Mouse (Mus musculus) spleen, postnatal 14 days (tissue): Measurements from ENCODE around the gene Fez2.
A peak's percentile ranks its signal among the peaks of the same experiment; 100 is the strongest.

ENCODE experiments used
- DNase-seq, 2 experiments: peaks; one replicate each; pipeline ENCODE4 v3.0.0; 2021 to 2022; ENCODE audit warnings: low spot score in 2 of 2

The Fez2 gene

DNA sequence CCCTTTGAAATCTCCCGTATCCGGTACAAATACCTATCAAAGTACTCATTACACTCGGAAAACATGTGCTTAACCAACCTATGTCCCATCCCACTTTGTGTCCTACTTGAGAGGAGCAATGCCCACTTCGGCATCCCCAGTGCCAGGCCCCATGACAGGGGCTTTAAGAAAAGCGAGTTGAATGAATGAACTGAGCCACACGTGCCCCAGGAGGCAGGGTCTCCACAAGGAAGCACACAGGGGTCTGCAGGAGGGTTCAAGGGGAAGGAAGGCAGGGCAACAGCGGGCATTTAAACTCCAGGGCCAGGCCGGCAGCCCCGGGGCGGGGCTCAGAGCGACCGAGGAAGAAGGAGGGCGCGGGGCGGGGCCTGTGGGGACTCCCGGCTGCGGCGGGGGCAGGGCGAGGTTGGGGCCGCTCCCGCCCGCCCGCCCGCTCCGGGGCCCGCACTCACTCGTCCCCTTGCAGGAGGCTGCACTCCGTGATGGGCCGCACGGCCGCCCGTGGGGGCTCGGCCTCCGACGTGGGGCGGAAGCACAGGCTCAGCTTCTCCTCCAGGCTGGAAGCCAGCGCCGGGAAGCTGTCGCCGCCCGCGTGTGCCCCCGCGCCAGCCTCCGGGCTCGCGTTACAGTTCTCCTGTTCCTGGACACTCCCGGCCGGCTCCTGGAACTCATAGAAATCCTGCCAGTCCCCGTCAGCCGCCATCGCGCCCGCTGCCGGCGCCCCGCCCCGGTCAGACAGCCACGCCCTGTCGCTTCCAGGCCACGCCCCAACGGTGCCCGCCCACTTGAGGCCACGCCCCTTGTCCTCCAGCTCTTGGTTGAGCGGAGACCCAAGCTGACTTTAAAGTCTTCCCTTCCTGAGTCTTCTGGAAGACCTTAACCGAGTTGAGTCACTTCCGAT lies at the start of gene Fez2:
Gene Fez2, minus strand, starts transcription at position 772 of the 901 bp plus-strand sequence.
- DNase-seq, result peak; percentile 94 to 95

DNA sequence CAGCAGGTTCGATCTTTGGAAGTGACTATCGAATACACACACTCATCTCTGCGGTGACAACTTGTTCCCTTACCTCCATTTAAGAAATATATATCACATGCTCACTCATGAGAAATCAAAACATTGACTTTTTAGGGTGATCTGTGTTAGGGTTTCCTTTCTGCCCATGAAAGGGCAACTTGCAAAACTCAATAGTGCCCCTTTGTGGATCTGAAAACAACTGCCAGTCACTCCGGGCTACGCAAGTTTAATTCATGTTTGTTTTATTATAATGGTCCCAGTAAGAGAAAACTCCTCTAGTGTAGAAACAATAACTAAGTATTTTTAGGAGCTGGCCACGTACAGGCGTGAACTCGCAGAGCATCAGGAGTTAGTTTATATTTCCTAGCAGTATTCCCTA lies 47.5 kb upstream of the Fez2 start:
- DNase-seq, result no peak

DNA sequence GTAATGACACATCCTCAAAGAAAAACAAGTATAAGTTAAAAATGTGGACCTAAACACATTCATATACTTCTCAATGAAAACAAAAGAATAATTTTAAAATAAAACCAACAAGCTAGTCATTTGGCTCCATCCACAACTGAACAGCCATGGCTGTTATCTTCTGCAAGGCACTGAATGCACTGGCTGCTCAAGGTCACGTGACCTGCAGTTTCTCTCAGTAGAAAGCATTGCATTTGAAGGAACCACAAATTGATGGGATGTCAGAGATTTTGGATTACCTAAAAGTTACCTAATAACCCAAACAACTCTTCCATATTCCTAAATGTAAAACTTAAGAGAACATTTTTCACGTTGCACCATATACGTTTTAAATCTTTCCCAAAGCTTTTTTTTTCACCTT lies 47.1 kb upstream of the Fez2 start:
- no peak for DNase-seq

DNA sequence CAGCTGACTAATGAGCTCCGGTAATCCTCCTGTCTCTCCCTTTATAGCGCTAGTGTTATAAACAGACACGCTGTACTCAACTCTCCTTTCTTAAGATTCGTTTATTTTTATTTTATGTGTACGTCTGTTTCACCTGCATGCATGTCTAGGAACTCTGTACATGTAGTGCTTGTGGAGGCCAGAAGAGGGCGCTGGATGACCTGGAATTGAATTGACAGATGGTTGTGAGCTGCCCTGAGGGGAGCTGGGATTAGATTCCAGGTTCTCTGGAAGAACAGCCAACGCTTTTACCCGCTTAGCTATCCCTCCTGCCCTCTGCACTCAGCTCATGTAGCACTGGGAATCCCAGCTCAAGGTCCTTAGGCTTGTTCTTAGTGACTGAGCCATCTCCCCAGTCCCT lies 42.2 kb upstream of the Fez2 start:
- no peak for DNase-seq

DNA sequence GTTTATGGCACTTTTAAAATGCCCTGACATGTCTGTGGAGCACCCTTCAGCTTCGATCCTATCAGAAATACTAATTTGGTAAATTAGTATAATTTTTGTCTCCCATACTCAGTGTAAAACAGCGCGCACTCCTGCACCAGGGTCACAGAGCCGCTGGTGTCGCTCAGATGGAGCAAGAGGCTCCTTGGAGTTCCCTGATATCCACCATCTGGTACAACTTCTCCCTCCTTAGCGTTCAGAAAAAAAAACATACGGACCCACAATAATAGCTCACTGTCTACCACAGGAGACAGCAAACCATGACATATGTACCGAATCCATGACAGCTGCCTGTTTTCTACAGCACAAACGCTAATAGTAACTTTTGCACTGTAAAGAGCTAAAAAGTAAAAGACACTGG lies 37.6 kb upstream of the Fez2 start:
- DNase-seq, result no peak

DNA sequence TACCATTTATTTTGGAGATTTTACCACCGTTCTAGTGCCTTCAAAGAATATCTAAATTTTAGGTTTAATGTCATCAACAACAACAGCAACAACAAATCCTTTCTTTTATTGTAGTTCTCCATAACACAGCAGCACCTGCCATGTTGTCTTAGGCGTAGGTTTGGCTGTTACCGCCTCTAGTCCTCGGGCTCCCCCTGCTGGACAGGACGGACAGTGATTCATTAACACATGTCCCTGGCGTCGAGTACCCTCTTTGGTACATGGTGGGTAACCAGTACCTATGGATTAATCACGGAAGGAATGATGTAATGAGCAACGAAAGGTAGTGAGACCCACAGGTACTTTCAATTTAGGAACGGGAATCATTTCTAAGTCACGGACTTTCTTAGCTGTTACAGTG lies 37.2 kb upstream of the Fez2 start:
- peak; percentile 53 to 72 for DNase-seq

DNA sequence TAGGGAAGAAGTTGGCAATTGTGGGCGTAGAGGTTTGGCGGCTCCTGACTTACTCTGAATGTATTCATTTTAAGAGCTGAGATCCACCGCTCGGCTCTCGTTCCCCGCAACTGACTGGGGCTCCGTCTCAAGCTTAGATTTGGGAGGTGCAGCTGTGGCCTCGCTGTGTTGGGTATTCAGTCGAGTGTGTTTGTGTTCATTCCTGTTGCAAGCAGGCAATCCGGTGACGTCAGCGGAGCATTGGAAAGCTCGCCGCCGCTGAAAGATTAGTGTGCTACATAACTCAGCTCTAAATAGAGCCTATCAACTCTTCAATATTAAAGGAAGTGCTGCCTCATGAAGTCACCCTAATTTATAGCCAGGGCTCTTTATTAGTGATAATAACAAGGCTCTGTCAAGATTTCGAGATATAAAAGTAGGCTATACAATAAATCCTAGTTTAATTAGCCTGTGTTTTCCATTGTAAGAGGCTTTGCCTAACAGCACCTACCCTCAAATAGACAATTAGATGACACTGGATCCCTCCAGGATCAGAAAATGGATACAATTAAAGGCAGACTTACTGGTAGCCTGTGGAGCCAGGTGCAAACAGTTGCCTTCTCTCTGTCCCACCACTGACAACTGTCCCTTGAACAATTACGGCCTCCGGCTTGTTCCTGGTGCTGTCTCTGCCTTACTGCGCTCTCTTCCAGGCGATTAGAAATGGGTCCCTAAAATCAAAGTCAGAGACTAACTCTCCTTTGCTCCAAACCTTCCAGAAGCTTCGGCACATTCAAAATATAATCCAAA lies 36.4 kb upstream of the Fez2 start:
- DNase-seq, result no peak

DNA sequence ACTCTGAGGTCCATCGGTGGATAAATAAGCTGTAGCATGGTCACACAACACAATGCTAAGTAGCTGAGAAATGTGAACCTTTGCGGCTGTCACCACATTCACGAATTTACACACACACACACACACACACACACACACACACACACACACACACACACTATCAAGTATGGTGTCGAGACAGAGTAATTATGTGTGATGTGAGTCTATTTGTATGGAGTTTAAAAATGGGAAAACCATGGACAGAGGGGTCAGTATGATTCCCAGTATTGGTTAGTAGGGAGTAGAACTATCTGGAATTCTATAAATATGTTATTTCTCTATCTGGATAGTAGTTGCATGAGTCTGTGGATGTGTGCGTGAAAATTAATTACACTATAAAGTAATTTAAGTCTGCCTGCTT lies 35.6 kb upstream of the Fez2 start:
- DNase-seq, result no peak

DNA sequence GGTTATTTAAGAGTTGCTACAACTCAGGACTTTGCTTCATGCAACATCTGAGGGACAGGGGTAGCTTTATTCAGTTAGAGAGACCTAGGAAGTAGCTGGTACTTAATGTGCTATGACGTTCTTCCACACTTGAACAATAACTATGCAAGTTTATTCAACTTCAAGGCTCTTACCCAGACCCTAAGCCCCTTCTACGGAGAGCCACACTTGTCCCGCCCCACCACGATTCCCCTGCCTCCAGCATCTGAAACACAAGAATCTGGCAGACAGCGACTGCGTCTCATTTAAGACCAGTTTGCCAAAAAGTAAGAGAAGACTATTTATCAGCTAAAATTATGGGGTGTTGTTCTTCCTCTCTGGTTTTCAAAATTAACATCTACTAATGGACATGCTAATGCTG lies 33.9 kb upstream of the Fez2 start:
- DNase-seq, result no peak

DNA sequence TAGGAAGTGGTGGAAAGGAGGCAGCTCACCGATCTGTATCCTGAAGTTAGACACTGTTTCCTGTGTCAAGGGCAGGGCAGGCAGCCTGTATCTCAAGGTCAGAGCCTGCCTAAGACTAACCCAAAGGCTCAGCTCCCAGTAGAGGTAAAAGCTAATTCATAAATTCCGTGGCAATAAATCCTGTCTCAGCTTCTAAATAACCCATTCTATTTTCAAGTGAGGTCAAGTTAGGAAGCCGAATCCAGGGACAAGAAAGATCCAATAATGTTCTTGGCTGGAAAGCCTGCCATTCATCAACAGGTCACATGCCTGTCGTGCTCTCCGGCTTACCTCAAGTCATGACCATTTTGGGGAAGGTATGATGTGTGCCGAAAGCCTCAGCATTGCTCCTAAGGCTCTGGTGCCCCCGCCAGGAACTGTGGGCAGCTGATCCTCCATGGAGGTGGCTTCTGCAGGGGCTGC lies 33.4 kb upstream of the Fez2 start:
- DNase-seq, result no peak

DNA sequence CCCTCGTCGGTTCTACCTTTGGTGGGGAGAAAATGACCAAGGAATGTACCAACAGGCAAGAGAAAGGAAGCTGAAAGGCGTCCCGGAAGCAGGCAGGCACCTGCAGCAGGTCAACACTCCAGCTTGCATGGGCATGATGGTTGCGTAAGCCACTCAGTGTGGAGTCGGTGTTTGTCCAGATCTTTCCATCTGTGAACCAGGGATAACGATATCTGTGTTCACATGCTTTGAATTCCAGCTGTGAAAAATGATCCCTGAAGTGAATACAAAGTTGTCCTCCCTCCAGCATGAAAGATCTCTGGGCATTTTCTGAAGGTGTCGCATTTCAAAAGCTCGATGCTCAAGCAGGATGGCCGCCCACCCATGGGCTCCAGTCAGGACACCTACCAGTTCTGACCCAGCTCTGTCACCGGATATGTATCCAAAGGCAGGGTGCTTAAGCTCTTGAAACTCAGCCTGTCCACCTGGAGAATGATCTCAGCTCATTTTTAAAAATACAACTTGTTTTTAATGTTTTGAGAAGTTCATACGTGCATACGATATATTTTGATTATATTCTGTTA lies 31.8 kb upstream of the Fez2 start:
- DNase-seq, result no peak

DNA sequence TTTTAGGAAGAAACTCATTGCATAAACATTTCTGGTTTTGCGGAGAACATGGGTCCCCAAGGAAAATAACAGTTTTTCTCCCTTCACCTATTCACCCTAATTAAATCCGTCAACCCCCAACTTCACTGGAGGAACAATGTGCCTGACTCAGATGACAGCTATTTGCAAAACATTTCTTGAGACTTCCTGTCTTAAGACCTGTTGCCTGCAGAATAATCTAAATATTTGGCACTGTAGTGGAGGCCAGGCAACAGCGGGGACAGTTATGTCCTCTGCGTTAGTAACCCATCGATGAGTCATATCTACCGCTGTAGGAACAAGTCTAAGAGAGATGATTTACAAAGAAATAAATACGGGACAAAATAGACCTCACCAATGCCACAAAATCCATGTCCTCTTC lies 26.9 kb upstream of the Fez2 start:
- DNase-seq, result no peak

DNA sequence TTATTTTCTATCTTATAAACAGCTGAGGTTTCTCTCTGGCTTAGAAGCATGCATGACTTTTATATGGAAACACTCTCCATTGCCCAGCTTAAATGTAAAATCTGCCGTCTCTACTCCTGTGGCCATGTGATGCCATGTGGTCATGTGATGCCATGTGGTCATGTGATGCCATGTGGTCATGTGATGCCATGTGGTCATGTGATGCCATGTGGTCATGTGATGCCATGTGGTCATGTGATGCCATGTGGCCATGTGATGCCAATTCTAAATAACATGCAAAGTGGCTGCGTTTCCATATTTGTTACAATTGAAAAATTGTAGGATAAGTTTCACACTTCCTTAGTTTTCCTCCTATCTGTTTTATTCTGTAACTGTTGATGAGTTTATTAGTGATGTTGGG lies 22.8 kb upstream of the Fez2 start:
- DNase-seq, result no peak

DNA sequence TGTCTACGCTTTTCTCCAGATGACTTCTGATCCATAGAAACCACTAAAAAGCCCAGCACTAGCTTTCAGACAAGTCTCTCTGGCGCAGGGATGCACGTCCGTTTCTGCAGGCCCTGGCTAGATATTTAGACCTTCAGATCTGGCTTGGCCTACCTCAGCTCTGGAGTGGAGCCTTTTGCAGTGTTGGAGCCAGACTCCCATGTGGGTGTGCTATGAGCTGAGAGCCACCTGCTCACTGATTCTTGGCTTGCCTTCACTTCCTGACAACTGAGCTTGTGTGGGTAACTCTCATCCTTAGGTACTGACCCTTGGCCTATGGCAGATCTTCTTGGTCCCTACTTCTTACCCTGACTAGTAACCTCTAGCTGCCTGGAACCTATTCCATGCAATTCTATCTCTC lies 19.2 kb upstream of the Fez2 start:
- DNase-seq, result no peak

DNA sequence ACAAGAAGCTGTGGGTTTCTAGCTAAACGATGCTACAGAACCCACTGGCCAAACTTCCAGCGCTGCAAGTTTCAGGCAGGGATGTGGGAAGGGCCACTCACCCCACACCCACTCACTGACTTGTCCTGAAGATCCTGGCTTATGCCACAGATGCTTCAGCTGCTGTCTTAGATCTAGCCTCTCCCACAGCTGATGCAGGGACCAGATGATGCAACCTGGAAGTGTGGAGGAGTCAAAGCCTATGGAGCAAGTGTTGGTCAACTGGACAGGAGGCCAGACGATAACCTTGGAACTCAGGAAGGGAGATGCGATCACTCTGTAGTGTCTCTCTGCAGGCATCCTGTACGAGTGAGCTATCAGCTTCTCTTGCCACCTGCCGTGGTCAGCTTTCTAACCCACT lies 17.7 kb upstream of the Fez2 start:
- no peak for DNase-seq

DNA sequence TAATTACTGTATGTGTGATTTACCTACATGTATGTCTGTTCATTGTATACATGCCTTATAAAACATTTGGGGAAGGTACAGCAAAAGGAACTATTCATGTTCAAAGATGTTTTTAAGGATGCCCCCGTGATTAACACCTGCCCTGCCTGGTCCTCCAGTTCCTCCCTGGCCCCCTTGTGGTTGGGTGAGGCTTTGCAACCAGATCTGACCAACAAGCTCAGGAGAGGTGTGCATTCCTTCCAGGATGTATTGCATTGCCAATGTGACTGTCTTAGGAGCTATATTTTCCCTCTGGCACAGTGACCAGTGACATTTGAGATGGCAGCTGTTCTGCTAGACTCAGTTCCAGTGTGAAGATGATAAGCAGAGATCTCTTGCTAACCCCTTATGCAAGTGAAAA lies 16.8 kb upstream of the Fez2 start:
- DNase-seq, result peak; percentile 17 to 52

DNA sequence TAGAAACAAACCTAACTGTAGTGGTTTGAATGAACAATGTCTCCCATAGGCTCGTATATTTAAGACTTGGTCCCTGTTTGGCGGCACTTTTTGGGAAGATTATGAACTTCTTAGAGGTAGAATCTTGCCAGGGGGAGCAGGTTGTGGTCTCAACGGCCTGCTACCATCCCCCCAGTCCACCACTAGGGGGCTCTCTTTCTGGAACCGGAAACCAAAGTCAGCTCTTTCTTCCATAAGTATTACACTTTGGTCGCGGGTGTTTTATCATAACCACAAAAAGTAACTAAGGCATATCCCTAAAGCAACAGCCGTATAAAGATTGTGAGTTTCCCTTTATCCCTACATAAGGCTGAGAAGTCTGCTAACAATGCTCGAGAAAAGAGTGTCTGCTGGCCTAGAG lies 12.4 kb upstream of the Fez2 start:
- no peak for DNase-seq

DNA sequence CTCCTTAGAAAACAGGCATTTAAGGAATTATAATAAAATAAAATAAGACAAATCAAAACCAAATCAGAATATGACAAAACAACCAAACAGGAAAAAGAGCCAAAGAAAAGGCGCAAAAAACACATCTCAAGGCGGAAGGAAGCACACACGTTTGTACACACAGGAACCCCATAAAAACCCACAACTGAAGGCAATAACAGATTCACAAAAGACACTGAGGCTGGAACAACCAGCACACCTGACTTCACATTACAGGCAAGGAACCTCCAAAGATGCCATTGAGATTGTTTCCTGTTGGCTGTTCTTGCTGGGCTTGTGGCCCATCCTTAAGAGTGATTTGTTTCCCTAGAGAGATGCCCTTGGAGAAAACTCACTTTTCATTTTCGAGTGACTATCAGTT lies 11.1 kb upstream of the Fez2 start:
- DNase-seq, result no peak

DNA sequence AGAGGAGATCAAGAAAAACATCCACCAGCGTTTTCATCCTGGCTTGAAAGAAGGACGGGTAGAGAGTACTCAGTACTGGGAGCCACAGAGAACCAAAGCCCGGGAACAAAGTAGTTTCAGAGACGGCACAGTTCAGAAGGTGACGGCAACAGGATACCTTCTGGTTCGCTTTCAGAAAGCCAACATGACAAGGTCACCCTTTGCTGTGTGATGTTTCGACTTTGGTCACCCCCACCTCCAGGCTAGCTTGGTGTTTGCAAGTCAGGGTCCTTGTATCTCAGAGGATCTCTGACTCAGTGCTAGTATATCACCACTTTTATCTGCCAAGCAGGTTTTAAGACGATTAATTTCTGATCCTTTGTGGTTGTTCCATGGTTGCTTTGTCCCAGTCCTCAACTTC lies 7.1 kb upstream of the Fez2 start:
- DNase-seq, result no peak

DNA sequence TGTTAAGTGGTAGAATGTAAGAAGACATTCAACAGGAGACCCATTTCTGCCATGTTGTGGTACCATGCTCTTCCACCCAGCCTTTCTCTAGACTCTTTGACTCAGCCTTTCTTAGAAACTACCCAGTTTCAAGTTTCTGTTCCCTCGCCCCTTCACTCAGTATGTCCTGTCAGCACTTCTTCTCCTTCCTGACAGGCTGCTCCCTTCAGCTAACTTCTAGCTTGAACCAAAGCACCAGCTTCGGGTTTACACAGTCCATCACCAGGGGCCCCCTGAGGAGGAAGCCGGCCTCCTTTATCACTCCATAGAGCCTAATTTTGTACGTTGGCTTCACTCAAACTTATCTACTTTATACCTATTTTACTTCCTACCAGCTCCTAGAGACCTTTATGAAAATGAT lies 1.3 kb upstream of the Fez2 start:
- no peak for DNase-seq

DNA sequence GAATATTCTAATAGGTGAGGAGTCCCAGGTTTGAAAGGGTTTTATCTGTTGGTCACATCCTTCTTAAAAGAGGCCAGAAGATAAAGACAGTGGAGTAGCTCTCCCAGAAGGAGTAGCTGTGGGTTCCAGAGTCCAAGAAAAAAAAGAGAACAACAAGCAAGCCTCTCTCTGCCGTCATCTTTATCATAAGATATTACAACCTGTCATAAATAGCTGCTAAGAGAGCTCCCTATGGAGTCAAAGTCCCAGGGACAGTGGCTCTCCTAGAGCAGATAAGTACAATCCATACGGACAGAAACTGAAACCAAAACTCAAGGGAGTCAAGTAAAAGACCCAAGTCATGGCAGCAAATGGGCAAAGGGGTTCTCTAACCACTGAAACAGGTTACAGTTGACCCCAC lies 2.7 kb downstream of the Fez2 start:
- DNase-seq, result no peak

DNA sequence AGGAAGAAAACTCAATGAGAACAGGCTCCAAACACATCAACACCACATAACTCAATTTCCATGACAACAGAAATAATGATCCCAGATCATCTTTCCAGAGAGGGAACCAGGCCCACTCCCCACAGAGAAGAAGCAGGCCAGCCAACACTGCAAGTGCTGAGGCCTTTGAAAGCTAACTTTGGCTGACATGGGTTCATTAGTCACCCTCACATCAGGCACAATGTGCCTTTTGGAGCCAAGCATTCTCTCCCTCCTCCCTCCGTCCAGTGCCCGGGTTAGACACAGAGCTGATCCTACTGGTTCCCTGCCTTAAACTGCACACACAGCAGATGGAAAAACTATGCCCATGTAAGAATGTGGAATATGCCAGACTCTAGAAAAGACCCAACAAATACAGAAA lies 8.1 kb downstream of the Fez2 start:
- DNase-seq, result no peak

DNA sequence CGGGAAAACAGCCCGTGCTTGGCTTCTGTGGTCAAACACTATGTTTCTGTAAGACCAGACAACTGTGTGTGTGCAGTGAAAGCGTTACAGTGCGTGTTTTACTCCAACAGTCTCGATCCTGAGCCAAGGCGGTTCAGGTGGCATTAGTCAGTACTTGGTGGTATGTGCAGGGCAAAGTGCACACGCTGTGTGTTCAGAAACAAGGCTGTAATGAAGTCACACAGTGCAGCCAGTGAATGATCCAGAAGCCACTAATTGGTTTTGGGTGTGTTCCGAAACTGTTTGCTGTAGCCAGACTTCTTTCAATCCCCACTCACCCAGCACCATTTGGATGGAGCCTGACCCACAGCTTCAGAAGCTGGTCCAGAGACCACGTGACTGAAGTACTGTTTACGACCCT lies 9.6 kb downstream of the Fez2 start:
- DNase-seq, result no peak
